Mouse (Mus musculus) hindlimb bud, embryonic 11.5 days (tissue): ENCODE measurements around the gene Rps21.
"Not testable (repeated sequence)": the region's sequence is repeated elsewhere in the genome, so short reads cannot be mapped to it uniquely, and the experiment has no call there.

Source experiments
- DNase-seq: peaks from one replicate; pipeline ENCODE4 v3.0.0-alpha.2; 2012; ENCODE audit warnings: low read depth, low spot score; ENCODE audit errors: extremely low spot score

The Rps21 gene

GRCm38 (mm10) chr2:180257963-180258865 is 1.0 kb downstream of the Rps21 start:
- no peak for DNase-seq

DNA sequence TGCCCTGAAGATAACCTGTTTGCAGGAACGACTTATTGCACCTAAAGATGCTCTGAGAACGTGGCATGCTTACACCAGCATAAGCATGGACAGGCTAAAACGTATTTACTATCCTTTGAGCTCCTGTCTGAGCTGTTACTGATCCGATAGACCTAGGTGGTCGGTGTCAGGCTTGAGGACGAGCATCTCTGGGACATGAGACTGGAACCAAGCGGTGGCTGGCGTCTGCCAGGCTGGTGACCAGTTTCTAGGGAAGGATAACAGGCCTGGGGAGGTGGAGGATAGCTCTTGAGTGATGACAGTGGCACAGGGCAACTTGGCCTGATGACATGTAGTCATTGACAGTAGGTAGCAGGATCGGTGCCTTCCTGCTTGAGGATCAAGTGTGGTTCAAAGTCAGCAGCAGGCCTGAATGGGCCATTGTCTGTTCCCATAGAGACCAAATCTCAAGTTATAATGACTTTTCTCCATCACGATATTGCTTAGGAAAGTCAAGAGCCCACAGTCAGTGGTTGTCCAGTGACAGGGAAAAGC is 1.8 kb downstream of the Rps21 start:
- DNase-seq, result not testable (repeated sequence)

DNA sequence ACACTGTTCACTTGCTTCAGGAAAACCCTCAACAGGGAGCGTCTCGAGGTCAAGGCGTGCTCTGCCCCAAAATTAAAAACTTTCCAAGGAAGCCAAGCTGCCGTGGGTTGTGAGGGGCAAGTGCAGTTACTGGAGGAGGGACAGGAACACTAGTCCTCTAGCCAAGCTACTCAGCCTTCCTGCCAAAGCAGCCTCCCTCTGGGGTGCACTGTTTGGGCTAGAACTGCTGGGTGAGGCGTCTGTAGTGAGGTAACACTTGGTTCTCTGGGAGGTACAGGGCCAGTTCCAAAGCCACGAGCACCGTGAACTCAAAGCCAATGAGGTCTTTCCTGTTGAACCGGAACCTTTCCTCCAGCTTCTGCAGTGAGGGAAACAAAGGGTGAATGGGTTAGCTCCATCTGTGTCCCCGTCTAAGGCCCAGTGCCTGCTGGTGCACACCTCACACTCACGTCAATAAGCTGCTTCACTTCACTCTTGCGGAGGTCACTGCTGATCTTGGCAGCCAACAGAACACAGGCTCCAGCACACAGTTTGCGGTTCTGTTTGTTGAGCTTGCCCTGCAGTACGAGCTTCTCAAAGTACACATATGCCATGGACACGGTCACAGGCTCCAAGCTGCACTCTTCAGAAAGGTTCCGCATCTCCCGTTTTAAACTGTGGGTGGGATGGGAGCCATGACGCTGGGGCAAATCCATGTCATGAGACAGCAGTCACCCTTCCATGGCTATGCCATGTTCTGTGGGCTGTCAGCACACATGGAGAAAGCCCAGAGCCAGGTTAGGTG is 2.8 kb downstream of the Rps21 start:
- not testable (repeated sequence) for DNase-seq

GRCm38 (mm10) chr2:180260610-180261480 is 3.7 kb downstream of the Rps21 start:
- DNase-seq, result no peak

- no peak for DNase-seq
These were observed 4.7 kb downstream of the Rps21 start for GRCm38 (mm10) chr2:180261901-180262300.

DNA sequence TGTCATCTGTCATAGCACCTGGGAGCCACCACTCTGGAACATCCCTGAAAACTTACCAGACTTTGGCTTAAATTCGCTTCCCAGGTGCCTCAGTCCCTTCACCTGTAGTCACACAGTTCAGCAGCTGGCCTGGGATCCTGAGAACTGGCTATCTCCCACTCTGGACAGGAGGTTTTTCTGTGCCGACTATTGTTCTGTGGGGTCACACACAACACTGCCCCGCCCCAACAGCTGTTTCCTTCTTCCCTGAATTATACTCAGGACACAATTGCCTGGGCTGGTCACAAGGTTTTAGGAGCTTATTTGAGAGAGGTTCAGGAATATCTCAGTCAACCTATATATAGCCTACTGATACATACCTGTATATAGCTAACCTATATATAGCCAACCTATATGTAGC is 5.3 kb downstream of the Rps21 start:
- no peak for DNase-seq

DNA sequence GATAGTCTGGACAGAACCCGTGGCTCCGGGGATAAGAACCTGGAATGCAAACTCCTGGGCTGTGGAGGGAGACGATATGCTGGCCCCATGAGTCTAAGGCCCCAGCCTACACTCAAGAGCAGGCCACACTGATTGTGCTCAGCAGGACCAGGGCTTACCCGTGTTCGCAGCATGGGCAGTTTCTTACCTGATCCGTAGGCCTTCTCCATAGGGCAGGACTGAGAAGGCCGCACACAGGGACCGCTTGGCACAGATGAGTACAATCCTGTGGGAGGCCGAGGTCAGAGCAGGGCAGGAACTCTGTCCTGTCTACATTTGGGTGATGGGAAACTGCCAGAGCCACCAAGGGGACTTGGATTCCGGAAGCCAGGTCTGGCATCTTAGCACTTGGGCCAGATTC is 5.7 kb downstream of the Rps21 start:
- no peak for DNase-seq

GRCm38 (mm10) chr2:180267955-180268354 is 10.8 kb downstream of the Rps21 start:
- no peak for DNase-seq

GRCm38 (mm10) chr2:180269329-180269728 is 12.2 kb downstream of the Rps21 start:
- no peak for DNase-seq

DNA sequence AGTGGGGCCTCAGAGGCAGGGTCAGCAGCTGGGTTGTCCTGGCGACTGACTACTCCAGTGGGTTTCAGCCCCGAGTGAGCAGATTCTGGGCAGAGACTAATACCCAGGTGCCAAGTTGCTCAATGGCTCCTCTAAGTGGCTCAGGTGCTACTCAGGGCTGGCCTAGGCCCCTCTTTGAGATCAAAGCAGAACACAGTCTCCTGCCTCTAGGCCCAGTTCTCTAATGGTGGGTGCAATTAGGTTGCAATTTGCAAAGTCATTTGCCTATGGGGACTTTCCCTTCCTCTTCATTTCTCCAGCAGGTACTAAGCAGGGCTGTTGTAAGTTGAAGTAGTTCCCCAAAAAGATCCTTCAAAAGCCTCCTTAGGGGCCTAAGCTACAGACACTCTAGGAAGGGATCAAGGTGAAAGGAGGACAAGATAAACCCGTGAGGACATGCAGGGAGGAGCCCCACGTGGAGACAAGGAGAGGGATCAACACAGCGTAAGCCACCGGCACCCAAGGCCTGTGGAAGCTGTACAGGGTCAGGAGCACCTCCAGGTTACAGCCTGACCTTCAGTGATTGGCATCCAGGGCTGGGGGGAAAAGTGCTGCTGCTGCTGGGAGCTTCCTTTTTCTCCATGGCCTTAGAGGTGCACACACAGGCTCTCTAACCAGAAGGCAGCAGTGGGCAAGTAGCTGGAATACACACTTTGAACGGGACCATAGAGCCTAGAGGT is 13.5 kb downstream of the Rps21 start:
- no peak for DNase-seq

DNA sequence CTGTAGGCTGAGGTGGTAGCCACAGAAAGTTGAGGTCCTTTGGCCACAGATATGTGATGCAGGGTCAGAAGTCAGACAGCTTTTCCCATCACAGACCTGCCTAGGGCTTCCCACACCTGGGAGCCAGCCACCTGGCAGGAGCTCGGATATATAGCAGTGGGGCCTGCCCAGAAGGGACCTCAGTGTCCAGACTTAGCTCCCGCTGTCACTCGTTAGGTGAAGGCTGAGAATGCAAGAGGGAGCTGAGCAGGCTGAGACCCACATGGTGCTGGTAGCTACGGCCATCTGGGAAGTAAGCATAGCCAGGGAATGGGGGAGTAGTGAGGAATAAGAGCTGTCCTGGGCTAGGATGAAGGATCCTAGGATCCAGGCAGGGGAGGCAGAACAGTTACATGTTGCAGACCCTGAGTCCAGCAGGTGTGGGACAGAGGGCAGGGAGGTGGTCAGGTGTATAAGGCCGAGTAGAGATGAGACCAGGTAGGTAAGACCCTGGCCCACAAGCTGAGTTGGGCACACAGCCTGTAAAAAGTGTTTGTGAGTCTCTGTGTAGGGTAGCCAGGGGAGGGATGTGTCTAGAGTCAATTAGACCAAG is 14.7 kb downstream of the Rps21 start:
- no peak for DNase-seq

GRCm38 (mm10) chr2:180272884-180273321 is 15.7 kb downstream of the Rps21 start:
- DNase-seq, result no peak

DNA sequence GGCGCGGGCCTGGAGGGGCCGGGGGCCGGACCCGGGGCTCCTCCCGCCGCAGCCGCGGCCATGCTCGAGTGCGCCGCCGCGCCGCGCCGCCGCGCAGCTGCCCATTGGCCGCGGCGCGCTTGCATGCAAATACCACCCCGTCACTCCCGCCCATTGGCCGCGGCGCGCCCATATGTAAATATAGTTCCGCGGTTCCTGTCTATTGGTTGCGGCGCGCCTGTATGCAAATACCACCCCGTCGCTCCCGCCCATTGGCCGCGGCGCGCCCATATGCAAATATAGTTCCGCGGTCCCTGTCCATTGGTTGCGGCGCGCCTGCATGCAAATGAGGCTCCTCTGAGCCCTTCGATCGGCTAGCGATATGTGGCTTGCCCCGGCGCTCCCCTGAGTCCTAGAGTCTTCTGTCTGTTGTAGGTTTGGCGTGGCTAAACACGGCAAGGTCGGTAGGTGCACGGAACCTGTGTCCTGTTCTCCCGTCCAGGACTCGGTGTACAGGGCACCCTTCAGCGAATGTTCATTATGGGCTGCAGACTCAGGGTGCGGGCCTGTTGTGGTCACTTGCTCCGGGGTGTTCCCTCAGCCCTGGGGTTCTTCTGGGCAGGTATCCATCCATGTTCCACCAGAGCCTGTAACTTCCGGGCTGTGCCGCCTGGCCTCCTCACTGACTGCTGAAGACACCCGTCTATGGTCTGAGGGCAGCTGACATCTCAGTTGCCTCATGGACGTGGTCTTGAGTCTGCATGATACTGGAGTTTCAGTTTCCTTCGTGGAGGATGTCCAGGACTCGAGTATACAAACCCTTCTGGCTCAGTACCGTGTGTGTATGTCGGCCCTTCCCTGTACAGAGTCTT is 16.4 kb downstream of the Rps21 start, which contains the start of gene Cables2:
Gene Cables2, minus strand, starts transcription at position 103 of the 851 bp plus-strand sequence.
- peak; percentile 72 for DNase-seq

DNA sequence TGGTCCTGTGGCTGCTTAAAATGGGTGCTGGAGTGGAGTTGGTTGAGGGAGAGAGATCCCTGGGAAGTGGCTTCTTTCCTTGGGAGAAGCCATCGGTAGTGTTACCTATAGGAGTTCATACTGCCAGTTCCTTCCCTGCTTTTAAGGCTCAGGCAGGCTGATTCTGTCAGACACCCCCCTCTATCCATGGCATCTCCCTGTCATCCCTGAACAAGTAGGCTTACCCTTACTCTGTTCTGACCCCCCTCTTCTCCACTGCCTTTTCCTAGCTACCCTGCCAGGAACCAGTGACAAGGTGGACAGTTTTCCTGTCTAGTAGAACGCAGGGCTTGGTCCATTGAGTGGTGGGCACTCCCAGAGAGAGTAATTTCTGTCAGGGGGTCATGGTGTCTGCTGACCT is 17.3 kb downstream of the Rps21 start:
- DNase-seq, result no peak

DNA sequence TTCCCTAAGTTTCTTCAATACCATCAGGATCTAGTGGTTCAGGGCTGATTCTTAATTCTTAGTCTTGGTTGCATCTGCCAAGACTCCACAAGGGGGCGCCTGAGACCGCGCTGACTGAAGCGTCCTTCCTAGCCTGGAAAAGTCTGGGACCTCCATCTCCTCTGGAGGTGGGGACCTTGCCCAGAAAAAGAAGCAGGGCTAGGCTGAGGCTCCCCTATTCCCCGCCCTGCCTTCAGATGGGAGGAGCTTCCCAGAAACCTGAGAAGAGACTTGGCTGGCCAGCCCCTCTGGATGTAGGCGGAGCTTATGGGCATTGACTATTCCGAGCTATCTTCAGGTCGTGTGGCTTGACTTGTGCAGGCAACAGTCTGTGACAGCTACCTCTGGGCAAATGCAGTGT is 18.7 kb downstream of the Rps21 start:
- peak; percentile 70 for DNase-seq

DNA sequence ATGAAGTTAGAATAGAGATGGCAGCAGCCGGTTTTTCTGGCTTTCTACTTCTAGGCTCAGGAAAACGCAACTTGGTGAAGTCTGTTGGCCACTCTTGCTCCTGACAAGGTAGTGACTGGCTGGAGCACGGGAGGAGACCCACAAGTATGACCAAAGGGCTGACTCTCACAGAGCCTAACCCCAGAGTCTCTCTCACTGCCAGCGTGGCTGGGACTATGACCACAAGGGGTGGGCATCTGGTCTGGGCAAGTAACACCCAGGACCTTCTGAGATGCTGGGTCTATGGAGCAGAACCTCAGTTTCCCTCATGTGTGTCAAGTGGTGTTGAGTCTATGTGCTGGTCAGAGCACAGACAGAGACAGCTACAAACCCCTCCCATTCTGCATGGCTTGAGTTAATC is 19.2 kb downstream of the Rps21 start:
- DNase-seq, result no peak

GRCm38 (mm10) chr2:180276851-180277259 is 19.7 kb downstream of the Rps21 start:
- DNase-seq, result no peak

GRCm38 (mm10) chr2:180277773-180278320 is 20.7 kb downstream of the Rps21 start:
- no peak for DNase-seq
